Mouse (Mus musculus) inflammation-experienced regulatory T-cells, adult 16 weeks (primary cell): ENCODE data around the gene Zfp69. TPM values are rescaled to one million over a fixed set of nuclear protein-coding genes. Genes with fewer than 3 reads are reported as not detected.

ENCODE experiments used
- polyA plus RNA-seq: library from polyadenylated mRNA; unstranded; fragments of 100-300 nt; shearing (Covaris generic); gene quantifications from one replicate; pipeline ENCODE4 v1.2.1, GENCODE M21; 2017

Gene Zfp69
- 2.9 TPM for polyA plus RNA-seq

DNA sequence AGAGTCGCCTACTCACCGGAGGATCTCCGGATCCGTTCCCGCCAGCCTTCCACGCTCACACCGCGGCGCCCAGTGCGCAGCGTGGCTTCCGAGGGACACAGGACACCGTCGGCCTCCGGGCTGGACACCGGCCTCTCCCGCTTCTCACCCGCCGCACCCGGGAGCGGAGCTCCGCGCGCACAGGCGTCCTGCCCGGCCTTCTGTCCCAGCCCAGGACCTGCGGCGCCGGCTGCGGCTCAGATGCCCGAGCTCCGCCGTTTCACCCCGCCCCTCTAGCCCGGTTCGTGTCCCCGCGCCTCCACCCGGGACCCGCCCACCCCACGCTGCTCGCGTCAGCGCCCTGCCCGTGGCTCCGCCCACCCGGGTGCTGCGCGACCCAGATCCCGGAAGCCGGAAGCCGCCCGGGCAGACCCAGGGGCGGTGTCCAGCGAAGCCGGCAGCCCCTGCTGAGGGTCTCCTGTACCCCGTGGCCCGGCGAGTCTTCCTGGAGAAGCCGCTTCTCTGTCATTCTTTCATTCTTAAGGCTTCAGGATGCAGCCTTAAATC lies at the start of gene Zfp69:
Zfp69 (minus strand) TSS at position 272 of the 546 bp plus-strand sequence.

DNA sequence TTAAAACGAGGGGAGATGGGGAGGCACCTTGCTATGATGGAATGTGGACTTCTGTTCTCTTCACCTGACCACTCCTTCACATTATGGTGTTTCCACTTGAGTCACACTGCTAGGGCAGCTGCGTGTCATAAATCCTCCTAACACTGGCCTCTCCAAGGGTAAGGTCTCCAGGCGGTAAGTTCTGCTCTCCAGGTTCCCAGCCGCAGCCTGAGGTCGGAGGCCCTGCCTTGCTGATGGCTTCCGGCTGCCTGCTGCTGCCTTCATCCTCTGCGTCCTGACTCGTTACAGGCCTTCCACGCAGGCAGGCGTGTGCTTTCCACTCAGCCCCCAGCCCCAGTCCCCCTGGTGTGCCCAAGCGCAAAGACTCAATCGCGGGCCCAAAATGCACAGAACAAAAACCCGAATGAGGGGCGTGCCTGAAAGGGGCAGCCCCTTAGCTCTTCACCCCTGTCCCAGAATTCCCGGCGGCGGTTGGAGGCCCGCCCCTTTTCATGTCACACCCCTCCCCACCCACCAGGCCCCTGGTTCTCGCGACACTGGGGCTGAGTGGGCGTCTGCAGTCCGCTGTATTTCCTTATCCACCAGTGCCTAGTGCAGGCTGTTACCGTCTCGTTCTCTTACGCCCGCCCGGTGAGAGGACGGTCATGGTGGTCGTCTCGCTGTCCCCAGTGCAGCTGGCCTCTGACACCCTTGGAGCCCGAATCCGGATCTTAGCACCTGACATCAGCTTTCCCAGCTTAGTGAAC lies 26.8 kb downstream of the Zfp69 start, which contains the start of gene Exo5:
Exo5 (minus strand) TSS at position 464 of the 746 bp plus-strand sequence.

Other genes starting within 250 kb of the Zfp69 start
- 0.17 TPM for gene Kcnq4, start 203.1 kb downstream of the Zfp69 start, polyA plus RNA-seq
- gene Nfyc, start 120.1 kb downstream of the Zfp69 start, polyA plus RNA-seq = 80.4 TPM
- 1.6 TPM for gene Rims3, start 96.9 kb downstream of the Zfp69 start, polyA plus RNA-seq
- 39.6 TPM for gene Exo5, start 26.7 kb downstream of the Zfp69 start, polyA plus RNA-seq
- gene Smap2, start 65.5 kb upstream of the Zfp69 start, polyA plus RNA-seq = 29.0 TPM
- gene Col9a2, start 87.7 kb upstream of the Zfp69 start, polyA plus RNA-seq = not detected
- 67.9 TPM for gene Zmpste24, start 146.5 kb upstream of the Zfp69 start, polyA plus RNA-seq
- gene Tmco2, start 157.5 kb upstream of the Zfp69 start, polyA plus RNA-seq = not detected